Mouse (Mus musculus) CD4-positive, CD25-positive, alpha-beta regulatory T cell, adult 4 months (primary cell): ENCODE data around the gene Eva1a. TPM values are rescaled to one million over a fixed set of nuclear protein-coding genes. Genes with fewer than 3 reads are reported as not detected.

Experiments
- ATAC-seq: one replicate; pipeline ENCODE4 v1.8.0; 2017
- polyA plus RNA-seq, 2 experiments: library from polyadenylated mRNA; unstranded; fragments of 100-300 nt; shearing (Covaris generic); gene quantifications; one replicate each; pipeline ENCODE4 v1.2.1; 2017

Gene Eva1a
- polyA plus RNA-seq, 2 experiments from 2014 or later, result not detected

- ATAC-seq, result no peak
Measured at GRCm38 (mm10) chr6:82129630-82130217, 88.9 kb downstream of the Eva1a start.

- no peak for ATAC-seq
Measured at GRCm38 (mm10) chr6:82132876-82133591, 92.2 kb downstream of the Eva1a start.

- ATAC-seq, result no peak
Measured at GRCm38 (mm10) chr6:82133592-82133978, 92.7 kb downstream of the Eva1a start.

- no peak for ATAC-seq
Measured at GRCm38 (mm10) chr6:82135959-82136712, 95.3 kb downstream of the Eva1a start.

Other genes with a start within 250 kb of the Eva1a start
- 1 to 10 TPM; 3.6 to 6.6 TPM for gene Gcfc2, start 117.4 kb upstream of the Eva1a start, polyA plus RNA-seq
- 10 to 100 TPM; 68.0 to 72.1 TPM for gene Mrpl19, start 75.1 kb upstream of the Eva1a start, polyA plus RNA-seq